Mouse (Mus musculus): Measurements from ENCODE around the gene Nr5a2.
"Not testable (repeated sequence)": the region's sequence is repeated elsewhere in the genome, so short reads cannot be mapped to it uniquely, and the experiment has no call there.

The Nr5a2 gene

DNA sequence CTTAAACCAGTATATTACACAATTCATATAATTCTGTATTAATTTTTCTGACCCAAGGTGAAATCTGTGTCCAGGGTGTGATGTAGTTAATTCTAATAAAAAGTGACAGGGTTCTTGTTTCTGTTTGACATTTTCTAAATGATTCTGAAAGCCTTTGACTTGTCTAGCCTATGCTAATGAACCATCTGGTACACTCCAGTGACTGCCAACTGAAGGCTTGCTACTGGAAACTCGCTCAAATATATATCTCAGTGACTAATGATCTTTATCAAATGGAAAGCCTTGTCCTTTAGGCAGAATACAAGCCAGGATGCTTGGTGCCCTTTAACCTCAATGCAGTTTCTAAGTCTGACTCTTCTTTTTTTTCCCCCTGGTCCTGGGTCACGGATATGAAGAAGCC is 114.2 kb downstream of the Nr5a2 start:
- intact Hi-C loops (cut with DNase I): no loop called here

DNA sequence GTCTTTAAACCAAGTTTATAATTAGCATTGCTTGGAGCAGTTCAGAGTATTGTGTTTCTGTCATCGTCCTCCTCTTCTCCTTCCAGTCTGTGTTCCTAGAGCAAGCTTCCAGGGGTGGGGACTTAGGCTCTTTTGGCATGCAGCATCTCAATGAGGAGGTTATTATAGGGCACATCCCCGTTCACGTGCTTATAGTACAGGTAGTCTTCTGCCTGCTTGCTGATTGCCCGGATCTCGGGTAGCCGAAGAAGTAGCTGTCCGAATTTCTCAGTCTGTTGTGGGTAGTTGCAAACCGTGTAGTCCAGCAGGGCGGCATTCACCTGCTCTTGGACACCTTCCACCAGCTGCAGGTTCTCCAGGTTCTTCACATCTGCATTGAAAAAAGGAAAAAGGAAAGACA is 114.9 kb downstream of the Nr5a2 start:
- intact Hi-C loops (cut with DNase I): no loop called here

DNA sequence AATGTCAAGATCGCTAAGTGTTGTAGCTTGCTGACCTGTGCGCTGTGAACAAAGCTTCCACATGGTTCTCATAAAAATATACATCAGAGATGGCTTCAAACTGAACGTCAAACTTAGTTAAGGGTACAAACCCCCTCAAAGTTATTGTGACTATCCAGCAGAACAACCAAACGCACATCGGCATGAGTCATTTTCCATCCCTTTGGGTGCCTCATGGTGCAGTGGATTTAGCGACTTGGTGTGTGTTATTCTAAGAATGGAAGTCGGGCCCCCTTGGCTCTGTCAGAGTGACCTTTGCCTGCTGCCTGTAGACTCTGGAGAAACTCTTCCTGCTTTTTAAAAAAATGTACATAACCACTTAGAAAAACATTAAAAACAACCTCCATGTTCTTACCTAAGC is 119.7 kb downstream of the Nr5a2 start:
- intact Hi-C loops (cut with DNase I): no loop called here

DNA sequence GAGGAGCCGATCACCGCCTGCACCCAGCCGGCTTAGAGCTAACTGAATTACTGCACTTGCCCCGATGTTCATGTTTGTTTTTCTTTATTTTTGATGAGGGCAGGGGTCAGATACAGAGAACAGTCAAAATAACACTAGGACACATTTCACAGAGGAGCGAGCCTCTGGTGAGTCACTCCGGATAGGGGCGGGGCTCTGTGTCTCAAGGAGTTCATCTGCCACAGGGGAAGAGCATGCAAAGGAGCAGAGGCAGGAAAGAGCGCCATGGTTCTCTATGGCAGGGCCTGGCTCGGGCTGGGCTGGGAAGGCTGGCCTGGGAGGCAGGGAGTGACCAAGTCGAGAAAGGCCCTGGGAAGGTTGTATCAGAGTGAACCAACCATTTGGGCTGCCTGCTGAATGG is 121.0 kb downstream of the Nr5a2 start:
- intact Hi-C loops (cut with DNase I): no loop called here

DNA sequence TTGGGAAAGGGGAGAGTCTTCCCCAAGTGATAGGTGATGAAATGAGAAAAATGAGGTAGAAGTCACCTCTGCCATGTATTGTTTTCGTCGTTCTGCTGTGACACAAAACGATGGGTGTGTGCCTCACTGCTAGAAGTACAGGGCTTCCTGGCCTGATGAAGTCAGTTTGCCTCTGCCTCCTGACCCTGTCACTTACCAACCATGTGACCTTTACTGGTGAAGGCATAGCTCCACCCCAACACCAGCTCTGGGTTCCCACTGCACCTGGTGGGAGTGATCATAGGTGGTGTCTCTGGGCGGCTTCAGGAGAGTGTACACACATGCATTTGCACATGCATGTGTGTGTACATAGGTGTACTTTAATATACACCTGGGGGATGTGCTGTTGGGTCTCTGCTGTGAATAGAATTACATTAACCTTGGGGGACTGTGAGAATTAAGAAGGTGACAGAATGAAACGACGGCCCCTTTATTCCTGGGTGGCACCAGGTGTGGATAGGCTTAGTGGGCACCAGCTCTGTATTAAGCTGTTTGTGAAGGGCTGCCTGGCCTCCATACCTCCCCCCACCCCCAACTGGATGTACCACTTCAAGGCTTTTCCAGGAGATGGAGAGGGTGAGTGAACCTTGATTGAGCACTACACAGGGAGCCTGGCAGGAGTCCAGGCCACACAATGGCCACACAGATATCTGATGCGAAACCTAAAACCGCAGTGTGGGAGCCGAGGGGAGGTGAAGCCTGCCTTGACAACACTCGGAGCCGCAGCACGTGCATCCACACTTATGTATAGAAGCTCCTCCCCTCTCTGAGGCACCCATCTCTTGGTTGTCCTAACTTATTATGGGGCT is 127.7 kb downstream of the Nr5a2 start:
- intact Hi-C loops (cut with DNase I): no loop called here

DNA sequence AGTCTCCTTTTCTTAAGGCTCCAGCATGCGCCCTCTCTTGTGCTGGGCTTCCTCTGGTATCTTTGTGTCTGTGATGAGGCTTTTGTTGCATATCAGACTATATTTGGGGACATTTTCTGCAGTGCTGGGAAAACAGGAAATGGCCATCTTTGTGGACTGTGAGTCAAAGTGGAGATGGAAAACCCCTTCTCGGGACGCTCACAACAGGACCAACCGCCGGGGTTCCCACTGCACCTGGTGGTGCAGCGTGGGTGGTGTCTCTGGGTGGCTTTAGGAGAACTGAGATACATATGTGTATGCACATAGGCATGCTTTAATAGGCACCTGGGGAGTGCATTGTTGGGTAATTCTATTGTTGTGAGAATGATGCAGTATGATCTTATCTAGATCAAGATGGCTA is 129.3 kb downstream of the Nr5a2 start:
- intact Hi-C loops (cut with DNase I): no loop called here

DNA sequence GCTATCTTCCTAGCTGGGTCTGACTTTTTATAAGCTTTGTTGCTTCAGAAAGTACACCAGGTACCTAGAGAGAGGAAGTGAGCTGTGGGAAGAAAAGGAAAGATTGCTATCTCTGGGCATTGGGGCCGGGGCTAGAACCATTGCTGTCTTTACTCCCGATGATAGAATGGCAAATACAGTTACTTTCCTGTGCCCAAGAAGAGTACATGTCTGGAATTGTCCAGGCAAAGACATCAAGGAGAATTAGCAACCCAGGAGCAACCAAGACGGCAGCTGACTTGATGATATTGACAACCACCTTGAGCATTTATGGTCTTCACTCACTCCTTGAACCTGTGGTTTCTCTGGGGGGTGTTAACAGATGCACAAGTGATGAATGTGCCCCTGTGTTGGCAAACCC is 130.3 kb downstream of the Nr5a2 start:
- intact Hi-C loops (cut with DNase I): no loop called here

DNA sequence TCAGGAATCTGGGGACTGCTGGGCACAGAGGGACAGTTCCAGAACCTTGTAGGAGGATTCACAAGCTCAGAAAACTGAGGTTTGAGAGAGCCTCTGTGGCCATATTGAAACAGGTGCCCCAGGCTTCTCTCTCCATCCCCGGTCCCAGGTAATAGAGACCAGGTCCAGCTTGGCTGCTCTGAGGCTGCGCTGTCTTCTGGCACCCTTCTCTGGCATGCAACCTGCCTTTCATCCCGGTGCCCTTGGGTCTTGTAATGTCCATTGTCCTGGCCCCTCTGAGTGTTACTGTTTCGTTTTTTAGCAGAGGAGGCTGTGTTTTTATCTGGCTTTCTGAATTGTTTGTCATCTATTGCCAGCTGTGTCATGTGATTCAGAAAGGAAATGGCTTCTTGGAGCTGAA is 136.4 kb downstream of the Nr5a2 start:
- intact Hi-C loops (cut with DNase I): no loop called here

DNA sequence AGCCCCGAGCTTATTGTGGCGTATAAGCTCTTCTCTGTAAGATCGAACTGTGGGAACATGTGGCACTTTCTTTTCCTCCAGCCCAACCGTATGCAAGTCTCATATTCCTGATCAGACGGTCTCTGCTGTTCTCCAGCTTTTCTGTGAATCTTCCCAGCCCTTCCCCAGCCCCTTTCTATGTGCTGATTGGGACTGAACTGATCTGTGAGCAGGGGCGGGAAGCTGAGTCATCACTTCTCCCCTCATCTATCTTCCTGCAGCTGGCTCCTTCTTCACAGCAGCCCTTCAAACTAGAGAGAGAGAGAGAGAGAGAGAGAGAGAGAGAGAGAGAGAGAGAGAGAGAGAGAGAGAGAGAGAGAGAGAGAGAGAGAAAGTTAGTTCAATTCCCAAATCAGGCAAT is 159.6 kb downstream of the Nr5a2 start:
- intact Hi-C loops (cut with DNase I): no loop called here

DNA sequence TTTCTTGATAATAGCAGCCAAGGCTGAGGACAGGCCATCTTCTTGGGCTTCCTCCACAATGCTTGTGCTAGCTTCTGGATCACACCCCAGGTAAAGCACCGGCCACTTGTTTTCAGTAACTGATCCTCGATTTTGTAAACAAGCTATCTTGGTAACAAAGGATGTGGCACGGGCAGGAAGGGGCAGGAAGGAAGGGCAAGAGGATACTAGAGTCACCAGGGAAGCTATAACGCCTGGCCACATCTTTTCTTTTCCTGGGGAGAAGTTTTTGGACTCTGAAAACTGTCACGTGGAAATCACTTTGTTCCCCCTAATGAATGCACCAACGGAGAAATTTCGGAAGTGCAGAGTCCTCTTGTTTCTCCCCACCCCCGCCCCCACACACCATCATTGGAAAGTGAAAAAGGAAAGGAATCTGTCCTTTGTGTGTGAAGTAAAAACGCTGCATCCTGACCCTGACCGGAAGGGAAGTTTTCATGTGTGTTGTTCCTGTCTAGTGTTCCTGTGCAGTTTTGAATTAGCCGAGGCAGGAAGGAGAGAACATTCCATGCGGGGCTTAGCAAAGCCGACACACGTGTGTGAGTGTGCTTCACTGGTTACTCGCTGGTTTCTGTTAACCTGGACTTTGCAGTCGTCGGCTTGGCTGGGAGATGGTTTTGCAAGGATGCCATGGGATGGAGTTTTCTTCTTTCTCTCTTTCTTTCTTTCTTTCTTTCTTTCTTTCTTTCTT is 163.7 kb downstream of the Nr5a2 start:
- intact Hi-C loops (cut with DNase I): no loop called here

DNA sequence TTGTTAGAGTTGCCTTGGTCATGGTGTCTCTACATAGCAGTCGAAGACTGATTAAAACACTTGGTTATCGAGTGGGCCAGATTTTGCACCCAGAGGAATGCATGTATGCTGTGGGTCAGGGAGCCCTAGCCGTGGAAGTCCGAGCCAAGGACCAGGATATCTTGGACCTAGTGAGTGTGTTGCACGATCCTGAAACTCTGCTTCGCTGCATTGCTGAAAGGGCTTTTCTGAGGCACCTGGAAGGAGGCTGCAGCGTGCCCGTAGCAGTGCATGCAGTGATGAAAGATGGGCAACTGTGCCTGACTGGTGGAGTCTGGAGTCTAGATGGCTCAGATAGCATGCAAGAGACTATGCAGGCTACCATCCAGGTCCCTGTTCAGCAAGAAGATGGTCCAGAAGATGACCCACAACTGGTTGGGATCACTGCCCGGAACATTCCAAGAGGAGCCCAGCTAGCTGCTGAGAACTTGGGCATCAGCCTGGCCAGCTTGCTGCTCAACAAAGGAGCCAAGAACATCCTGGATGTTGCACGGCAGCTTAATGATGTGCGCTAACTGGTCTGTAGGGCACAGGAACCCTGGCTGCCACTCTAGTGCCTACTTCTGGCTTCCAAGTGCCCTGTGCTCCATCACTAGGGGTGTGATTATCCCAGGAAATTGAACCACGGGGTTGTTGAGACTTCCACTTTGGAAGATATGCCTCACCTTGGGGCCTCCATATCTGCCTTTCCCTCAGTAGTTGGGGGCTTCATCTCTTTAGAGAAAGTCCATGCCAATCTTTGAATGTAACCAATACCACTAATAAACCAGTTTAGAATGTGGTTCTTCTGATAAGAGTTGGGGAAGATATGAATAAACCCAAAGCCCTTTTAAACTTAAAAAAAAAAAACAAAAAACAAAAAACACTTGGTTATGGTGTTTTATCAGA is 167.0 kb downstream of the Nr5a2 start:
- intact Hi-C loops (cut with DNase I): not testable (repeated sequence)
